Mouse (Mus musculus): ENCODE data around the gene Eci1. TPM values are rescaled to one million over a fixed set of nuclear protein-coding genes. Genes with fewer than 3 reads are reported as not detected.
"Not testable (repeated sequence)": the region's sequence is repeated elsewhere in the genome, so short reads cannot be mapped to it uniquely, and the experiment has no call there.

Gene Eci1
- polyA plus RNA-seq, 1 experiment from 2014 or later: 161 TPM

- Histone ChIP-seq H3K27ac (ENCODE audit: low read length) (no peak overlapping the region), H3K4me2 (ENCODE audit: low read depth, low read length) (no peak overlapping the region), H3K9ac (ENCODE audit: low read depth, low read length) (no peak overlapping the region), H3K4me1 (ENCODE audit: control insufficient read depth, insufficient read depth, low read length) (no peaks in the 10 kb centered on the region), H3K27me3 (replicated peaks; ENCODE audit: control insufficient read depth, insufficient read depth, low read length) (no peaks in the 10 kb centered on the region), H3K9me3 (ENCODE audit: control insufficient read depth, low read length) (no peaks in the 10 kb centered on the region), H3K4me3 (ENCODE audit: low read length) (no peak overlapping the region), H3K36me3 (ENCODE audit: control insufficient read depth, insufficient read depth, low read length) (peaks cover 30% of the 10 kb centered on the region)
- 93% methylated on average over 8 of the region's 8 CpGs for WGBS
- ATAC-seq: no peak
Measured at GRCm38 (mm10) chr17:24446590-24446989, 20.1 kb downstream of the Eci1 start.

DNA sequence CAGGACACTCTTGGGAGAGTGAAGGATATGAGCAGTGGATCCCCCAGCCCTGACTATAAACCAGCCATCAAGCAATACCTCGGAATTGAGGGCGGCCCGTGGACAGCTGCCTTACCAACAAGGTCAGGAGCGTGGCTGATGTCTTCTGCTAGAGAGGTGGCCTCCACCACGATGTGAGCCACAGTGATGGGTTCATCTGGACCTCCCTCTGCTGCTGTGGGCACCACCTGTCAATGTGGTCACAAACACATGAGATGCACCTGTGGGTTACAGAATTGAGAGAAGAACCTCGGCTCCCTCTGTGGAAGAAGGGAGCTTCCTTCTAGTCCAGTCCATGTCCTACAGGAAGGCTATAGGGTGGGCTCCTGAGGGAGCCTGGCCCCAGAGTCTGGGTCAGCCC is 23.1 kb downstream of the Eci1 start:
- H3K4me2 ChIP-seq (ENCODE audit: low read depth, low read length): no peak overlapping the region
- H3K36me3 ChIP-seq (ENCODE audit: control insufficient read depth, insufficient read depth, low read length): peaks cover 20% of the 10 kb centered on the region
- no peak overlapping the region for H3K4me3 ChIP-seq (ENCODE audit: low read length)
- no peak for ATAC-seq
- peaks cover 7% of the 10 kb centered on the region; the same call in 1 of the 2 replicates for H3K4me1 ChIP-seq (ENCODE audit: control insufficient read depth, insufficient read depth, low read length)
- H3K27ac ChIP-seq (ENCODE audit: low read length): no peak overlapping the region
- H3K9ac ChIP-seq (ENCODE audit: low read depth, low read length): no peak overlapping the region
- H3K9me3 ChIP-seq (ENCODE audit: control insufficient read depth, low read length): no peaks in the 10 kb centered on the region
- 88% methylated on average over 6 of the region's 6 CpGs for WGBS
- no peaks in the 10 kb centered on the region for H3K27me3 ChIP-seq (replicated peaks; ENCODE audit: control insufficient read depth, insufficient read depth, low read length)

DNA sequence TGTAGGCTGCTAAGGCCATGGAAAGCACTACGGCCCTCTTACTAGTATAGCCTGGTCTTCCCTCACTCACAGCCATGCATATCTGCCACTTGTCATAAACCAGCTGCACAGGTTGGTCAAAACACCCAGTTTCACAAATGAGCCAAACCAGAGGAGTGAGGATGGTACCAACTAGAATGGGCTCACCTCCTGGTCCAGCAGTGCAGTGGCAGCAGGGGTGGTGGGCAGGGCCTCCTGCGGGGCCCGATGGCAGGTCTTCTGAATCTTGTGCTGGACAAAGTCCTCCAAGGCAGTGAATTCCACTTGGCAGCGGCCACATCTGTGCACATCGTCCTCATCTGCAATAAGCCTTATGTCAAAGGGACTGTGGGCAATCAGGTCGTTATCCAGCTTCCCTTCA is 24.8 kb downstream of the Eci1 start:
- H3K9me3 ChIP-seq (ENCODE audit: control insufficient read depth, low read length): no peaks in the 10 kb centered on the region
- no peak overlapping the region for H3K4me3 ChIP-seq (ENCODE audit: low read length)
- WGBS: 90% methylated on average over 6 of the region's 6 CpGs
- no peak overlapping the region for H3K4me2 ChIP-seq (ENCODE audit: low read depth, low read length)
- no peak overlapping the region for H3K27ac ChIP-seq (ENCODE audit: low read length)
- H3K9ac ChIP-seq (ENCODE audit: low read depth, low read length): no peak overlapping the region
- no peak for ATAC-seq
- peaks cover 10% of the 10 kb centered on the region; the same call in 1 of the 2 replicates for H3K4me1 ChIP-seq (ENCODE audit: control insufficient read depth, insufficient read depth, low read length)
- peaks cover 11% of the 10 kb centered on the region for H3K36me3 ChIP-seq (ENCODE audit: control insufficient read depth, insufficient read depth, low read length)
- no peaks in the 10 kb centered on the region for H3K27me3 ChIP-seq (replicated peaks; ENCODE audit: control insufficient read depth, insufficient read depth, low read length)

DNA sequence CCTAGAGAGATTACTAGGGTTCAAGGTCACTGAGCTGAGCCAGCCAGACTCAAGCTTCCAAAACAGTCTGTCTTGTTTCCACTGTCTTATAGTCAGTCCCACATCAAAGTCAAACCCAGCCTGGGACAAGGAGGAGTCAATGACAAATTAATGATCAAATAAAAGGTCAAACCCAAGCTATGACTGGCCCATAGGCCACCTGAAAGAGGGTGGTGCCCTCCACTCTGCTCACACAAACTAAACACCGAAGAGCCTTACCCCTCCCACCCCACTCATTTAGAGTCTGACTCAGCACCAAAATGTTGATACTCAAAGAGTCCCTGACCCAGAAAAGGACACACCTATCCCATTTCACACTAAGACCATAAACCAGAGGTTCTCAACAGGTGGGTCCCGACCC is 26.9 kb downstream of the Eci1 start:
- peaks cover 10% of the 10 kb centered on the region; the same call in 1 of the 2 replicates for H3K4me1 ChIP-seq (ENCODE audit: control insufficient read depth, insufficient read depth, low read length)
- WGBS: 76% methylated on average over 2 of the region's 2 CpGs
- H3K27me3 ChIP-seq (replicated peaks; ENCODE audit: control insufficient read depth, insufficient read depth, low read length): no peaks in the 10 kb centered on the region
- H3K9me3 ChIP-seq (ENCODE audit: control insufficient read depth, low read length): no peaks in the 10 kb centered on the region
- H3K4me3 ChIP-seq (ENCODE audit: low read length): no peak overlapping the region
- H3K9ac ChIP-seq (ENCODE audit: low read depth, low read length): no peak overlapping the region
- H3K27ac ChIP-seq (ENCODE audit: low read length): no peak overlapping the region; the same call in 1 of the 2 replicates
- H3K36me3 ChIP-seq (ENCODE audit: control insufficient read depth, insufficient read depth, low read length): 0 out of 2 replicates have a peak, but pooled peaks cover 3% of the 10 kb centered on the region
- ATAC-seq: no peak
- H3K4me2 ChIP-seq (ENCODE audit: low read depth, low read length): no peak overlapping the region

- H3K9ac ChIP-seq (ENCODE audit: low read depth, low read length): peak overlapping the region; percentile 90
- no peaks in the 10 kb centered on the region for H3K36me3 ChIP-seq (ENCODE audit: control insufficient read depth, insufficient read depth, low read length)
- 2% methylated on average over 14 of the region's 14 CpGs for WGBS
- peak overlapping the region; percentile 97 for H3K27ac ChIP-seq (ENCODE audit: low read length)
- H3K4me2 ChIP-seq (ENCODE audit: low read depth, low read length): peak overlapping the region; percentile 77
- H3K9me3 ChIP-seq (ENCODE audit: control insufficient read depth, low read length): no peaks in the 10 kb centered on the region
- H3K4me1 ChIP-seq (ENCODE audit: control insufficient read depth, insufficient read depth, low read length): peaks cover 10% of the 10 kb centered on the region; the same call in 1 of the 2 replicates
- no peaks in the 10 kb centered on the region for H3K27me3 ChIP-seq (replicated peaks; ENCODE audit: control insufficient read depth, insufficient read depth, low read length)
- peak; percentile 6; the same call in 1 of the 2 replicates for ATAC-seq
- H3K4me3 ChIP-seq (ENCODE audit: low read length): peak overlapping the region; percentile 78
Measured at GRCm38 (mm10) chr17:24454218-24454755, 27.8 kb downstream of the Eci1 start.

- Histone ChIP-seq H3K4me3 (ENCODE audit: low read length) (peak overlapping the region; percentile 78), H3K4me1 (ENCODE audit: control insufficient read depth, insufficient read depth, low read length) (peaks cover 10% of the 10 kb centered on the region; the same call in 1 of the 2 replicates), H3K4me2 (ENCODE audit: low read depth, low read length) (peak overlapping the region; percentile 77), H3K27ac (ENCODE audit: low read length) (peak overlapping the region; percentile 97), H3K9ac (ENCODE audit: low read depth, low read length) (peak overlapping the region; percentile 90), H3K36me3 (ENCODE audit: control insufficient read depth, insufficient read depth, low read length) (no peaks in the 10 kb centered on the region), H3K27me3 (replicated peaks; ENCODE audit: control insufficient read depth, insufficient read depth, low read length) (no peaks in the 10 kb centered on the region), H3K9me3 (ENCODE audit: control insufficient read depth, low read length) (no peaks in the 10 kb centered on the region)
- under 1% methylated on average over 67 of the region's 67 CpGs for WGBS
- ATAC-seq: peak; percentile 95
Measured at GRCm38 (mm10) chr17:24454756-24455522, 28.5 kb downstream of the Eci1 start.

DNA sequence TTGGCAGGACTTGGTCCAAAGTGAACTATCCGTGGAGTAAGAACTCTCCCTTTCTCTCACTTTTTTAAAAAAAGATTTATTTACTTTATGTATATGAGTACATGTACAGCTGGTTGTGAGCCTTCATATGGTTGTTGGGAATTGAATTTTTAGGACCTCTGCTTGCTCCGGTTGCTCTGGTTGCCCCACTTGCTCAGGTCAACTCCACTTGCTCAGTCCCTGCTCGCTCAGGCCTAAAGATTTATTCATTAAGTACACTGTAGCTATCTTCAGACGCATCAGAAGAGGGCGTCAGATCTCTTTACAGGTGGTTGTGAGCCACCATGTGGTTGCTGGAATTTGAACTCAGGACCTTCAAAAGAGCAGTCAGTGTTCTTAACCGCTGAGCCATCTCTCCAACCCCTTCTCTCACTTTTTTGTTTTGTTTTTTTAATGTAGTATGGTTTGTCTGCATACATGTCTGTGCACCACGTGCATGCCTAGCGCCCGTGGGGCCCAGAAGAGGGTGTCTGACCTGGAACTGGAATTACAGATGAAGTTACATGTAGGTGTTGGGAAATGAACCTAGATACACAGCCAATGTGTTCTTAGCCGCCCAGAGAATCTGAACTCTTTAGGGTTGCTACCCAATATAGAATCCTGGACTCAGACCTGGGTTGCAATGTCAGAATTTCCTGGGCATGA is 29.2 kb downstream of the Eci1 start:
- not testable (repeated sequence) for H3K4me1 ChIP-seq (ENCODE audit: control insufficient read depth, insufficient read depth, low read length); H3K9me3 ChIP-seq (ENCODE audit: control insufficient read depth, low read length); H3K36me3 ChIP-seq (ENCODE audit: control insufficient read depth, insufficient read depth, low read length); H3K9ac ChIP-seq (ENCODE audit: low read depth, low read length); H3K27me3 ChIP-seq (replicated peaks; ENCODE audit: control insufficient read depth, insufficient read depth, low read length)
- 49% methylated on average over 10 of the region's 10 CpGs for WGBS
- Histone ChIP-seq H3K4me2 (ENCODE audit: low read depth, low read length) (peak overlapping the region; percentile 39; the same call in 1 of the 2 replicates), H3K27ac (ENCODE audit: low read length) (0 out of 2 replicates have a peak overlapping the region, but pooled peaks have one; percentile 23), H3K4me3 (ENCODE audit: low read length) (peak overlapping the region; percentile 6; the same call in 1 of the 2 replicates)
- peak; percentile 32 for ATAC-seq

GRCm38 (mm10) chr17:24461580-24461979 is 35.1 kb downstream of the Eci1 start:
- no peak for ATAC-seq
- no peak overlapping the region for H3K4me3 ChIP-seq (ENCODE audit: low read length)
- 83% methylated on average over 2 of the region's 2 CpGs for WGBS
- H3K4me2 ChIP-seq (ENCODE audit: low read depth, low read length): no peak overlapping the region
- H3K27ac ChIP-seq (ENCODE audit: low read length): no peak overlapping the region
- no peaks in the 10 kb centered on the region for H3K27me3 ChIP-seq (replicated peaks; ENCODE audit: control insufficient read depth, insufficient read depth, low read length)
- no peaks in the 10 kb centered on the region for H3K4me1 ChIP-seq (ENCODE audit: control insufficient read depth, insufficient read depth, low read length)
- H3K9ac ChIP-seq (ENCODE audit: low read depth, low read length): no peak overlapping the region
- no peaks in the 10 kb centered on the region for H3K9me3 ChIP-seq (ENCODE audit: control insufficient read depth, low read length)
- no peaks in the 10 kb centered on the region for H3K36me3 ChIP-seq (ENCODE audit: control insufficient read depth, insufficient read depth, low read length)

- 77% methylated on average over 1 of the region's 1 CpGs for WGBS
- no peaks in the 10 kb centered on the region for H3K36me3 ChIP-seq (ENCODE audit: control insufficient read depth, insufficient read depth, low read length)
- no peaks in the 10 kb centered on the region for H3K4me1 ChIP-seq (ENCODE audit: control insufficient read depth, insufficient read depth, low read length)
- H3K9ac ChIP-seq (ENCODE audit: low read depth, low read length): no peak overlapping the region
- no peaks in the 10 kb centered on the region for H3K9me3 ChIP-seq (ENCODE audit: control insufficient read depth, low read length)
- no peaks in the 10 kb centered on the region for H3K27me3 ChIP-seq (replicated peaks; ENCODE audit: control insufficient read depth, insufficient read depth, low read length)
- H3K27ac ChIP-seq (ENCODE audit: low read length): no peak overlapping the region
- H3K4me2 ChIP-seq (ENCODE audit: low read depth, low read length): no peak overlapping the region
- ATAC-seq: no peak
- no peak overlapping the region for H3K4me3 ChIP-seq (ENCODE audit: low read length)
Measured at GRCm38 (mm10) chr17:24462932-24463331, 36.5 kb downstream of the Eci1 start.
